Mouse (Mus musculus): ENCODE results near the gene Tnnc1.

DNA sequence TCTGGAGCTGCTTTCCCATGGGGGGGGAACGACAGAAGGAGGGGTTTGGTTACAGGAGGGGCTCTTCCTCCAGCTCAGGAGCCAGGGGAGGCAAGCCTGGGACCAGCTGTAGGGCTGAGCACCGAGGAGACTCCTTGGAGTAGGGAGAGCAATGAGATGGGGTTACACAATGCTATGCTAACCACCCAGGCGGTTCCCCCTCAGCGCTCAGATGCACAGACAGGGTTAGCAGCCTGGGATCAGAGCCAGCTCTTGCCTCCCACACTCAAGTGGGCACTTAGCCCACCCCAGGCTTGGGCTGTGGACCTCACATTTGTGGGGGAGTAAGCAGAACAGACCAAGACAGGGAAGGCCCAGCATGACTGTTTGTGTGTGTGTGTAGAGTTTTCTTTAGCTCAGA, 18.9 kb downstream of the Tnnc1 start:
- no peak for TF ChIP-seq GATA1 (IDR thresholded peaks at IDR 0.05; ENCODE audit: borderline replicate concordance, low read length)
- no peak for TF ChIP-seq FLI1 (IDR thresholded peaks at IDR 0.05; ENCODE audit: low read length)
